Mouse (Mus musculus): ENCODE results near the gene Dlg4.

DNA sequence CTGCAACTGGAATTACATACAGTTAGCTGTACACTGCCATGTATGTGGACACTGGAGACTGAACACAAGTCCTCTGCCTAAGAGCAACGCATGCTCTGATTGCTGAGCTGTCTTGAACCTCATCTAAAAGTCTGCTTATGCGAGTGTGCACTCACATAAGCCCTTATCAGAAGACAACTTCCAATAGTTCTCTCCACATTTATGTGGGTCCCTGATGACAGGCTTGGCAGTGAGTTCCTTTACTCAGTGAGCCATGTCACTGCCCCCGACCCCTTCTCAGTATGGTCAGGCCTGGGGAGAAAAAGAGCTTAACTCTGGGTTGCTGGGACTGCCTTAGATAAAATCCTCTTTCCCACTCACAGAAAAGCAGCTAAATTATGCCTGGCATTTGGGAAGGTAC, at the start of gene Dlg4:
- TF ChIP-seq POLR2A (IDR thresholded peaks at IDR 0.05; ENCODE audit: low read depth, low read length) (no peak), CTCF (IDR thresholded peaks at IDR 0.05; ENCODE audit: extremely low read depth, insufficient read length, insufficient replicate concordance, low read depth, low read length) (no peak)

All from small intestine, adult 2 months (tissue).